Mouse (Mus musculus) frontal cortex, postnatal 36 days (tissue): Measurements from ENCODE around the gene Rbfox2.

Source experiments
- DNase-seq, 2 experiments: peaks; one replicate each; pipeline ENCODE4 v3.0.0; 2022; ENCODE audit warnings: low spot score in 2 of 2

Rbfox2 gene

GRCm38 (mm10) chr15:77332272-77332991, 25.6 kb upstream of the Rbfox2 start:
- peak; percentile 73 to 80 for DNase-seq

DNA sequence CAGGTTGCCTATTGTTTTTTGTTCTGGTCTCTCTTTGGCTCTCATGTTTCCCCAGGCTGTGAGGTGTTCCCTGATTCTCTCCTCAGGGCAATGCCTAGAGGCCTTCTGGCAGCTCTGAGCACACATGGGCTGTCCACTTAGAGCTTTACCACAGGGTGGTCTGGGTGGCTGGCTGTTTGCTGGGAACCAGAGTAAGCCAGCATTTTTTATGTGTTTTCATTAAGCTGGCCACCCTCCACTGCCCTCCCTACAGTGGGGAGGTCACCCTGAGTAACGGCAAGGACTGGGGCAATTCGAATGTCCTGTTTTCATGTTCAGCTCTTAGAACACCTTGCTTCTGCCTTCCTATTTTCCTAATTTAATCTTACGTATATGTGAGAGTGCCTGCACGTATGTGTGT, 24.6 kb upstream of the Rbfox2 start:
- no peak for DNase-seq

DNA sequence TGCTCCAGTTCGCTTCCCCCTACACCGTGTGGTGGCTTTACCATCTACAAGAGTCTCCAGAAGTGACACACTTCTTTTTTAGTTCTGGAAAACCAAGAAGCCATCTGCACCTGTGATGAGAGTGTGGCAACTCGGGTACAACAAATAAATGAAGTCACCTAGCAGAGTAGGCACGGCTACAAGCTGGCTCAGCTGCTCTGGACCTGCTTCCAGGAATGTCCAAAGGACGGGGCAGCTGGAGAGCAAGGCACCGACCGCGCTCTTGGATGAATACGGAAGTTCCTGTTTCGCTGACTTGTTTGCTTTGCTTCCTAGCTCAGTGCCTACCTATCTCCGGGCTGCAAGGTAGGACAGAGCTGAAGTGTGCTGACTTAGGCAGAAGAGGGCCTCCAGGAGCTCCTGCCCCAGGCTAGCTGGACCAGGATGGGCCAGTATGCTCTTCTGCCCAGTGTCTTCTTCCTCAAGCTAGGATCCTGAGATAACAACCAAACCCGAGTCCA, 22.9 kb upstream of the Rbfox2 start:
- no peak for DNase-seq

- no peak for DNase-seq
These were observed 19.6 kb upstream of the Rbfox2 start for GRCm38 (mm10) chr15:77326361-77326760.

DNA sequence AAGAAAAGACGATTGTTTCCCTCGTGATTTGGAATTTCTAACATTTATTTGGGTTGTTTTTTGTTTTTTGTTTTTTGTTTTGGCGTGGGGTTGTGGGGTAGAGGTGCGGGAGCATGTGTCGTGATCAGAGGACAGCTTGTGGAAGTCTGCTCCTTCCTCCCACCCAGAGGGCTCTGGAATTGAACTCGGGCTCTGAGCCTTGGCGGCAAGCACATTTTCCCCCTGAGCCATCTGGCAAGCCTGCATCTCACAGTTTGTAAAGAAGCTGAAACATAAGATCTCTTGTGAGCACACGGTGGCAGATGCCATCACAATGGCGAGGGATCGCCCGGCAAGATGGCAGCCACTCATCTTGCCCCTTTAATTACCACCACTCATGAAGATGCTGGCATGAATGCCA, 17.6 kb upstream of the Rbfox2 start:
- no peak for DNase-seq

- no peak for DNase-seq
These were observed 16.4 kb upstream of the Rbfox2 start for GRCm38 (mm10) chr15:77323226-77323625.

GRCm38 (mm10) chr15:77313701-77314100, 6.9 kb upstream of the Rbfox2 start:
- no peak for DNase-seq

DNA sequence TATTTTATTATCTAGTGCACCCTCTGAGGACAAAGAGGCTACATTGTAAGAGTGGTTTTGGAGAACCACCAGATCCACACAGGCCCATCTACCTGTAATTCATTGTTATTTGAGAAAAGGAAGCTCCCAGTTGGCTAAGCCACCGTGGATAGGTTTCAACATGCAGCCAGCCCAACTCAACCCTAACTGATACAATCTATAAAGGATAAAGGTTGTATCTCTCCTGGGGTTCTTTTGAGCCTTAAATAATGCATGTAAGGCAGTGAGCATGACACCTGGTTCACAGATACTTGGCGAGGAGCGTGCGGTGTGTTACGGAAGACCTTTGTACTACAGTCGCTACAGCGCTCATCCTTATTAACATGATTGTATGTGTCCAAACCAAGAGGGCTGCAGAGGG, 6.0 kb upstream of the Rbfox2 start:
- DNase-seq, result no peak

DNA sequence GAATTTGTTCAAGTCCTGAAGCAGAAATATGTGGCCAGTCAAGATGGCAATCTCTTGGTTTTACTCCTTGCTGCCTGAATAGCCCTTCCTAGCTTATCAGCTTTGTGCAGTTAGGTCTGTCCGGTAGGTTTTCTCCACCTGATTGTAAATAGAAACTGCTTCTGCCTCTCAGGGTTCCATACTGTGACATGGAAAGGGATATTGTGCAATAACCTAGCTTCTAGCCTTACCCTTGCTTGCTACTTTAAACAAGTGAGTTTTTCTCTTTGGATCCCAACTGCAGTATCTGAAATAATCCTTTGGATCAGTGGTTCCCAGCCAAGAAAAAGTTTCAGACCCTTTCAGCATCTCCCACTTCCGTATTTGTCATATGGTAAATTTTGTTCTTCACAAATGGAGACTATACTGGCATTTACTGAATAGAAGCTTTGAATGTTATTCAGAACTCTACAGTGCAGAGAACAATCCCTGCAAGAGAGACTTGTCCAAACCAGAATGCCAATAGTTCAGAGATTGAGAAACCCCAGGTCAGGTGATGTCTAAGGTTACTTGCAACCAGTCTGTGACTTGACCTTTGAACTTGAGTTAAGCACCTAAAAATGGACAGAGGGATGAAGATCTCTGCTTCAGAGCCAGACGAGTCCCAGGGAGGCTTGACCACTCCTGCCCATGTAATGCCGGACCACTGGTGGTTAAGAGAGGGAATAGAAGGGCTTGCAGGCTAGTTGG, 1.1 kb upstream of the Rbfox2 start:
- no peak for DNase-seq

DNA sequence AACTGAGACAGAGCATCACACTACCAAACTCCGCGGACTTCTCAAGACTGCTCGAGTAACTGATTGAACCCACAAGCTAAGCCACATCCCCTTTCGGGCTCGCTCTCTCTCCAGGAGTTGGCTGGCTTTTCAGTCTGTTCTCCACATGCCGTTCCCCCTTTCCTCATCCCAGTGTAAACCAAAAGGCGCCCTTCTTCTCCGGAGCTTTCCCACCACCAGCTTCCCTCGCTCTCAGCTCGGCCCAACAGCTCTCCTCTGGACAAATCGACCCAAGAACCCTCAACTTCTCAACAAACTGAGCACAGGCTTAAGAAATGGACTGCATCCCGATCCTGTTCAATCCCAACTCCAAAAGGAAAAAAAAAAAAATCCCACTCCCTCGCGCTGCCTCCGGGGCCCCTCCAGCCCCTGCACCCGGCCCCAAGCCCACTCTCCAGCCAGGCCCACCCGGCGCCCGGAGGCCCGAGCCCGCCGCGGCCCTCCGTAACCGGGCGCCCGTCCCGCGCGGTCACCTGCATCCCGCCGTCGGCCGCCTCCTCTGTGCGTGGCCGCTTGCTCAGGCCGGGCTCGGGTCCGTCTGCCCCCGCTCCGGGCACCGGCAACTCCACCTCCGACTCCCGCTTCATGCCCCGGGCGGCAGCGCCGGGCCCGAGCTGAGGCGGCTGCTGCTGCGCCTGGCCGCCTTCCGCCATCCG, 805 bp downstream of the Rbfox2 start:
- DNase-seq, result peak; percentile 40 to 41

DNA sequence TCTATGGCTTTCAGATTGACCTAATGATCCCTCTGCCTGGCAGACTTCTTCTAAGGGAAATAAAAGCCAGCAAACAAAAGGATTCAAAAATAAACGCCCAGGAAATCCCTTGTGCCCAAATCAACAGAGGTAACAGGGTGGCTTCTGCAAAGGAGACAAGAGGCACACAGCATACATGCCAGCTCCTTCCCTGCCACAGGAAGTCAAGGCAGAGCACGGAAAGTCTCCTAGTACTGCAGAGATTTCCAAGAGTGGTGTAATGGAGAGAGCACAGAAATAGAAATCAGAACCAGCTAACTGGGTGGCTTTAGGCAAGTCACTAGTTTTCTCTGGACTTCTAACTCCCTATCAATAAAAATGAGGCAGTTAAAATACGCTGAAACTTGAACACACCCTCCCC, 1.8 kb downstream of the Rbfox2 start:
- no peak for DNase-seq

- DNase-seq, result no peak
These were observed 5.7 kb downstream of the Rbfox2 start for GRCm38 (mm10) chr15:77301122-77301521.

GRCm38 (mm10) chr15:77298564-77298963, 8.2 kb downstream of the Rbfox2 start:
- no peak for DNase-seq

- DNase-seq, result no peak
These were observed 10.2 kb downstream of the Rbfox2 start for GRCm38 (mm10) chr15:77296635-77297034.

DNA sequence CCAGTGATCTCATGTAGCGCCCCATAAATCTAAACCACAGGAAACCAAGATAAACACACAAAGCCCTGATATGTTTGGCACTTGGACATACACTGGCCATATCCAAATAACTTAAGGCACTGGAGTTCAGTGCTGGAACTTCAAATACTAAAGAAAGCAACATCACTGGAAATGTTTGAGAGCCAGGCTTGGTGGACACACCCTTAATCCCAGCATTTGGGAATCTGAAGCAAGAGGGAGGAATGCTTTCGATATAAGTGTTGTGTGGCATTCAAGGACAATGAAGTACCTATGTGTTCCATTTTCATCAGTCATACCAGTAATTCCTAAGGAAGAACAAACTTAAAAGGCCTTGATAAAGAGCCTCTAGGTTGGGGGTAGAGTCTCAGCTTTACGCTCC, 13.3 kb downstream of the Rbfox2 start:
- no peak for DNase-seq

DNA sequence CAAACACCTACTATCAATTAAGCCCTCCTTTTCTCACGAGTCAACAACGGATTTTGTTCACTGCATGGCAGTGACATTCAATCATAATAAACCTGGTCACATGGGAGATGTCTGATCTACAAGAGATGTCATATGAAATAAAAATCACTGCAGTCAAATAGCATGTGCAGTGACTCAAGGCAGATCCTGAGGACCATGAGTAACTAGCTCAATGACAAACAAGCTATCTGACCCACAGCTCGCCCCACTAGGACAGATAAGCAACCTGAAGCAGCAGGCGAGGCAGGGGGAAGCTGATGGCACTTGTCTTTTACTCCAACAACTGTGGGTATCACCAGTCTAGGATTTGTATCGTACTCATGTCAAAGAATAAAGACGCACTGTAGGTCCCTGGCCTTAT, 14.4 kb downstream of the Rbfox2 start:
- no peak for DNase-seq

DNA sequence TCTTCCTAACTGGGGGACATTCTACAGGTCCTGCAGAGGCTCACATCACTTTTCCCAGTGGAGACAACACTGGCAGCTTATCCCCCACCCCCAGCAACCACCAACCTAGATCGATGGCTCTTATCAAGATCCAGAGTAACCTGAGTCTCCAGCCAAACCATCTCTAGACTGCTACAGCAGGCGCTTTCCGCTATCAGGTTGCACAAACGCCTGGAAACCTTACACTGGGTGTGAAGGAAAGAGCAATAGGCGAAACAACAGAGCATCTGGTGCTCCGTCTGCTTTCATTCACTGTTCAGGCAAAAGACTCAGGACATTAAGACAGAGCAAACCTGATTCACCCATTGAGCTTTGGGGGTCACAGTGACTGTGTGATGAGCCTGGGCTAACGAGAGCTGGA, 15.3 kb downstream of the Rbfox2 start:
- no peak for DNase-seq

GRCm38 (mm10) chr15:77290352-77290751, 16.5 kb downstream of the Rbfox2 start:
- DNase-seq, result no peak

DNA sequence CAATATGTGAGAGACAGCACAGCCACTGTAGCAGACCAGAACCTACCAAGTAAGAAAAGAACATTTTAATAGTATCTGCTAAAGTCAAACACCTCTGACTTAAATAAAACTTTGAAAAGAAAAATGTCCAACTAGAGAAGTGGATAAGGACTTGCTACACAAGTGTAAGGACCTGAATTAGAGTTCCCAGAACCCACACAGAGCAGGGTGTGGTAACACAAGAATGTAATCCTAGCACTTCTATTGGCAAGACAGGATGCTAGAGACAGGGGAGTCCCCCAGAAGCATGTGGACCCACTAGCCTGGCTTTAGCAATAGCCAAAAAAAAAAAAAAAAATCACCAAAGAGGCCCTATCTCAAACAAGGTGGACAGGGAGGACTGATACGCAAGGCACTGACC, 26.7 kb downstream of the Rbfox2 start:
- no peak for DNase-seq

DNA sequence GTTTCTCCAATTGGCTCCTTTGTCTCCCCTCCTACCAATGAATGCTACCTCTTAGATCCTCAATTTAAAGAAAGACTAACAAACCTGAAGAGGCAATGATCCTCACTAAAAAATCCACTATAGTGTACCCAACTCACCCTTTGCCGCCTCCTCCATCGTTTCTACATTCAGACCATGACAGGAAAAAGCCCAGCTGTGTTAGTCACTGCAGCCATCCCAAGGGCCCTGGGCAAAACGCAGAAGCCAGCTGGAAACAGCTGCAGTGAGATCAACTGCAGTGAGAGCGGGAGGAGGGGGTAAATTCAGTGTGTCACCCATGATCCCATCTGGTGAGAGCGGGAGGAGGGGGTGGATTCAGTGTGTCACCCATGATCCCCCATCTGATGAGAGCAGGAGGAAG, 28.0 kb downstream of the Rbfox2 start:
- DNase-seq, result no peak

DNA sequence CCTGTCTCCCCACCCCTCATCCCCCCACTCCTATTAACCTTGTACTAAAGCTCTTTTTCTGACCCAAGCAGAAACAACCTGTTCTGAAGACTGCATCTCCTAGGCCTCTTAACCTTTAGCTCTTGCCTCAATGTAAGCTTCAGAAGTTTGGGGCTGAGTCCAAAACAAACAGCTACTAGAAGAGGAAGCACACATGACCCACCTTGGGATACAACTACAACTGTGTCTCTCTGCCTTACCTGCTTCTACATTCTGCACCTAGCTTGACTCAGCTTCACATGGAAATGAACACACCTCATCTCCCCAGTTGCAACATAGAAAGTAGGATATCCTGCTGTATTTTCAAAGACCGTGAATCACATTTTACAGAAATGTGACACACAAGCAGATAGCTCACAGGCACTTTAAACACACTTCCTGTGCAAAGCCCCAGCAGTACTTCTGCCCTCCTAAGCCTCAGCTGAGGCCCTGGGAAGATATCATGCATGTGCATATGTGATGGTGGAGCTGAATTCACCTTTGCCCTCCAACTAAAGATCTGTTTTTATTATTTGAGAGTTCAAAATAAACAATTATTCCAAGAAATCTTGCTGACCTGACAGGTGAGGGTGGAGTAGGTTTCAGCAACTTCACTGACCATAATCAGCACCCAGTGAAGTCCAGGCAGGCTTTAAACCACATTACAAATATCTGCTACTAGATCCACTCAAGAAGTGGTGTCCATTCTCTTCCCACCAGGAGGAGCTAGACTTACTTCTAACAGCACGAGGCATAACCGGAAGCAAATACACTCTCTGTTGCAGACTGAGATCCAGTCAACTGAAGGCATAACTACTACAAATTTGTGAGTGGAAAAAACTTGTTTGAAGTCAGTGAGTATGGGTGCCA, 29.7 kb downstream of the Rbfox2 start:
- DNase-seq, result no peak

DNA sequence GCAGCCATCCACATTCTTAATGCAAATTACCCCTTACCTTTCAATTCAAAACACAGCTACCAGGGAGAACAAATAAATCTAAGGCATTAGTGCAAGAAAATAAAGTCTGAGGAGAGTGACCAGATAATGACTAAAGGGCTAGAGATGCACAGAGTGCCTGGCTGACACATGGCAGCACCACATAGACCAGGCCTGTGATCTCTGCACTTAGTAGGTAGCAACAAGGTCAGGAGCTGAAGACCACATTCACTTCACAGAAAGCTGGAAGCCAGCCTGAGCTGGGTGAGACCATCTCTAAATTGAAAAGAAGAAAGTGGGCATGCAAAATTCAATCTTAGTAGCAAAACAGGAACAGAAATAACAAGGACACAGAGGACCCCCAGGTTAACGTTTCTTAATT, 30.5 kb downstream of the Rbfox2 start:
- DNase-seq, result no peak
